In genomic region chr3:137189035-137189434, GRCm38 (mm10) we compare ENCODE assay signal across 22 mouse cellular contexts.
"Had no signal": no experiment of that assay in that cellular context is flagged by ENCODE, and none has a peak within 500 bp of the region (broad histone marks: within the 10 kb centered on the region; RNA-seq: fewer than 3 reads in every experiment).

No protein-coding gene starts in this region.

- H3K4me3 ChIP-seq: layer of hippocampus, adult 2 months; limb, embryonic 10.5 days; limb, embryonic 13.5 days; liver, embryonic 12.5 days; liver, embryonic 15.5 days; lung, embryonic 15.5 days; megakaryocyte, embryonic 14.5 days had no signal

- H3K36me3 ChIP-seq: limb, embryonic 10.5 days; limb, embryonic 13.5 days; liver, embryonic 12.5 days; liver, embryonic 15.5 days; lung, embryonic 15.5 days had no signal

- H3K4me2 ChIP-seq: limb, embryonic 13.5 days; liver, embryonic 12.5 days; liver, embryonic 15.5 days; lung, embryonic 15.5 days; midbrain, embryonic 11.5 days had no signal

- H3K27me3 ChIP-seq: limb, embryonic 13.5 days; liver, embryonic 12.5 days; liver, embryonic 15.5 days; lung, embryonic 15.5 days; megakaryocyte, embryonic 14.5 days had no signal

- H3K9ac ChIP-seq: limb, embryonic 13.5 days; liver, embryonic 12.5 days; liver, embryonic 15.5 days; lung, embryonic 15.5 days had no signal

- DNase-seq: kidney, adult 8-10 months; kidney, postnatal 14 days; layer of hippocampus, adult 9-11 months; liver; lung, adult 18-20 months; lung, postnatal 10 days; lung, postnatal 36 days; midbrain, embryonic 14.5 days; right cerebral cortex, adult 18-20 months; right cerebral cortex, postnatal 14 days; right cerebral cortex, postnatal 4 days; thymus, adult 18-20 months; thymus, postnatal 36 days had no signal

- H3K27ac ChIP-seq: layer of hippocampus, adult 2 months; limb, embryonic 10.5 days; limb, embryonic 13.5 days; liver, embryonic 12.5 days; liver, embryonic 15.5 days; lung, embryonic 15.5 days; stomach, postnatal 0 days had no signal

- H3K4me1 ChIP-seq: limb, embryonic 13.5 days; liver, embryonic 12.5 days; liver, embryonic 15.5 days; lung, embryonic 15.5 days had no signal

- H3K9me3 ChIP-seq: limb, embryonic 10.5 days; limb, embryonic 13.5 days; liver, embryonic 12.5 days; liver, embryonic 15.5 days; lung, embryonic 15.5 days; megakaryocyte, embryonic 14.5 days had no signal

- ATAC-seq: liver, embryonic 12.5 days had no signal
